Mouse (Mus musculus): Measurements from ENCODE around the gene Enkd1.

Enkd1 gene

DNA sequence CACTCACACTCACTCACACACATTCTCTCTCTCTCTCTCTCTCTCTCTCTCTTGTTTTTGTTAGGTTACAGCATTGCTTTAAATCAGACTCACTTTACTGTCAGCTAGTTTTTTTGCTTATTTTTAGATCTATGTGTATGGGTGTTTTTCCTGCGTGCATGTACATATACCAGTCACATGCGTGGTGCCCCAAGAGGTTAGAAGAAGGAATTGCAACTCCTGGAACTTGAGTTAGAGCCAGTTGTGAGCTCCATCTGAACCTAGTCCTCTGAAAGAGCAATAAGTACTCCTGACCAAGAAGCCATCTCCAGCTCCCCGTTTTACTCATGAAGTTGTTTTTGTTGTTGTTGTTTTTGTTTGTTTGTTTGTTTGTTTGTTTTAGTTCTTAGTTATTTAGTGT is 46.8 kb downstream of the Enkd1 start:
- DNase-seq (ENCODE audit: low spot score in 2 of 2) = no peak

- DNase-seq (ENCODE audit: low spot score in 2 of 2) = no peak
These were observed 50.4 kb downstream of the Enkd1 start for GRCm38 (mm10) chr8:105657641-105658040.
